Mouse (Mus musculus) CH12.LX (cell line): Measurements from ENCODE around the gene Slc38a2. TPM values are rescaled to one million over a fixed set of nuclear protein-coding genes. Genes with fewer than 3 reads are reported as not detected.
A peak's percentile ranks its signal among the peaks of the same experiment; 100 is the strongest.

ENCODE experiments used
- DNase-seq: peaks from one replicate; pipeline ENCODE4 v3.0.0-alpha.2; 2013; ENCODE audit errors: extremely low read depth
- H3K27ac ChIP-seq: 2 replicates; pipeline ENCODE4 v1.5.1; 2012; ENCODE audit warnings: low read depth, mild to moderate bottlenecking, control low read depth, moderate library complexity; ENCODE audit not compliant: insufficient read depth
- H3K27me3 ChIP-seq: replicated peaks from 2 replicates; pipeline ENCODE3; 2012; ENCODE audit warnings: inconsistent platforms
- H3K36me3 ChIP-seq, 2 experiments: replicated peaks in 1 of 2; 2 replicates each; pipeline versions ENCODE3 to v1.6.1; 2012; ENCODE audit warnings: inconsistent platforms in 1 of 2, low read length in 1 of 2, mild to moderate bottlenecking in 1 of 2, mixed read lengths in 1 of 2, moderate library complexity in 1 of 2; ENCODE audit not compliant: control insufficient read depth in 1 of 2, insufficient read depth in 1 of 2
- H3K4me1 ChIP-seq, 2 experiments: 2 replicates each; pipeline ENCODE4 v1.6.1; 2012; ENCODE audit warnings: inconsistent platforms in 1 of 2, moderate library complexity in 1 of 2; ENCODE audit not compliant: insufficient read depth in 2 of 2, control insufficient read depth in 1 of 2
- H3K4me2 ChIP-seq: 2 replicates; pipeline ENCODE4 v1.6.1; 2012; ENCODE audit warnings: low read depth, mild to moderate bottlenecking, control low read depth; ENCODE audit not compliant: poor library complexity, insufficient read depth, severe bottlenecking
- H3K4me3 ChIP-seq, 3 experiments: fragments of 150-350 bp in 1 of 3; sonication (generic) in 1 of 3; replicated peaks in 1 of 3; 2 replicates each; pipeline versions ENCODE3 to v1.5.1; 2011 to 2012; ENCODE audit warnings: low read depth in 2 of 3, low read length in 2 of 3, mild to moderate bottlenecking in 2 of 3, moderate library complexity in 2 of 3, control low read depth in 1 of 3, improper control_type of control experiment in 1 of 3, inconsistent platforms in 1 of 3, mixed read lengths in 1 of 3; ENCODE audit not compliant: poor library complexity in 1 of 3
- H3K79me2 ChIP-seq: replicated peaks from 2 replicates; pipeline ENCODE4 v1.6.1; 2012; ENCODE audit warnings: mild to moderate bottlenecking, moderate library complexity; ENCODE audit not compliant: control insufficient read depth, poor library complexity, insufficient read depth, severe bottlenecking; ENCODE audit errors: extremely low read depth
- H3K9ac ChIP-seq: 2 replicates; pipeline ENCODE4 v1.6.1; 2012; ENCODE audit warnings: low read depth, mild to moderate bottlenecking, control low read depth, moderate library complexity; ENCODE audit not compliant: insufficient read depth
- H3K9me3 ChIP-seq: replicated peaks from 2 replicates; pipeline ENCODE3; 2012; ENCODE audit warnings: low read length, inconsistent platforms, mixed read lengths
- BHLHE40 ChIP-seq: IDR thresholded peaks from 2 replicates; pipeline ENCODE4 v1.6.1; 2011; ENCODE audit warnings: mild to moderate bottlenecking, low read depth, low read length, improper control_type of control experiment
- CHD1 ChIP-seq: IDR thresholded peaks from 2 replicates; pipeline ENCODE4 v1.6.1; 2012; ENCODE audit warnings: low read depth, low read length, improper control_type of control experiment, inconsistent platforms
- CHD2 ChIP-seq: IDR thresholded peaks from 2 replicates; pipeline ENCODE4 v1.6.1; 2011; ENCODE audit warnings: low read length, improper control_type of control experiment
- GABPA ChIP-seq: IDR thresholded peaks from 2 replicates; pipeline ENCODE4 v1.6.1; 2012; ENCODE audit warnings: low read depth, low read length, improper control_type of control experiment, inconsistent platforms; ENCODE audit not compliant: insufficient replicate concordance
- HCFC1 ChIP-seq: IDR thresholded peaks from 2 replicates; pipeline ENCODE4 v1.6.1; 2012; ENCODE audit warnings: low read depth, mild to moderate bottlenecking, inconsistent platforms, low read length, improper control_type of control experiment
- IRF4 ChIP-seq: IDR thresholded peaks from 2 replicates; pipeline ENCODE4 v1.6.1; 2014; ENCODE audit warnings: low read depth, mild to moderate bottlenecking, inconsistent platforms, low read length, improper control_type of control experiment
- JUN ChIP-seq: IDR thresholded peaks from 2 replicates; pipeline ENCODE4 v1.6.1; 2011; ENCODE audit warnings: low read depth, mild to moderate bottlenecking, low read length, improper control_type of control experiment, moderate library complexity; ENCODE audit not compliant: insufficient read depth
- MAFK ChIP-seq: IDR thresholded peaks from 2 replicates; pipeline ENCODE4 v1.6.1; 2011; ENCODE audit warnings: low read length, improper control_type of control experiment; ENCODE audit not compliant: insufficient replicate concordance
- NELFE ChIP-seq: IDR thresholded peaks from 2 replicates; pipeline ENCODE4 v1.6.1; 2011; ENCODE audit warnings: low read depth, low read length, improper control_type of control experiment
- NRF1 ChIP-seq: IDR thresholded peaks from 2 replicates; pipeline ENCODE4 v1.6.1; 2014; ENCODE audit warnings: low read depth, mild to moderate bottlenecking, inconsistent platforms, low read length, improper control_type of control experiment, moderate library complexity
- POLR2A ChIP-seq: IDR thresholded peaks from 2 replicates; pipeline ENCODE4 v1.6.1; 2011; ENCODE audit warnings: low read depth, mild to moderate bottlenecking, improper control_type of control experiment, low read length
- RAD21 ChIP-seq: IDR thresholded peaks from 2 replicates; pipeline ENCODE4 v1.6.1; 2011; ENCODE audit warnings: low read depth, mild to moderate bottlenecking, low read length, improper control_type of control experiment, moderate library complexity
- RCOR1 ChIP-seq: conservative IDR thresholded peaks from 2 replicates; pipeline ENCODE4 v1.6.1; 2012; ENCODE audit warnings: low read depth, mild to moderate bottlenecking, inconsistent platforms, low read length, improper control_type of control experiment
- SIN3A ChIP-seq: IDR thresholded peaks from 2 replicates; pipeline ENCODE4 v1.6.1; 2012; ENCODE audit warnings: low read length, improper control_type of control experiment, inconsistent platforms
- UBTF ChIP-seq: IDR thresholded peaks from 2 replicates; pipeline ENCODE4 v1.6.1; 2012; ENCODE audit warnings: low read depth, mild to moderate bottlenecking, inconsistent platforms, low read length, improper control_type of control experiment, moderate library complexity
- USF2 ChIP-seq: conservative IDR thresholded peaks from 2 replicates; pipeline ENCODE4 v1.6.1; 2011; ENCODE audit warnings: low read depth, low read length, improper control_type of control experiment
- ZMIZ1 ChIP-seq: IDR thresholded peaks from 2 replicates; pipeline ENCODE4 v1.6.1; 2012; ENCODE audit warnings: low read depth, mild to moderate bottlenecking, inconsistent platforms, low read length, improper control_type of control experiment
- ZNF384 ChIP-seq: IDR thresholded peaks from 2 replicates; pipeline ENCODE4 v1.6.1; 2012; ENCODE audit warnings: low read depth, low read length, improper control_type of control experiment, inconsistent platforms
- dilution Hi-C: fragments of 300-500 bp; cut with MboI; formaldehyde crosslinking; loops from 2 replicates; pipeline ENCODE4 v1.14.3; 2020; ENCODE audit warnings: low sequenced_read_pairs; ENCODE audit not compliant: extremely low pct_unique_long_range_greater_than_20kb, extremely low pct_ligation_motif_present
- in situ Hi-C: fragments of 300-500 bp; cut with MboI; formaldehyde crosslinking; loops from 3 replicates; pipeline ENCODE4 v1.14.3; 2019; ENCODE audit warnings: low sequenced_read_pairs, low pct_ligation_motif_present, low pct_unique_long_range_greater_than_20kb, mixed read lengths
- polyA plus RNA-seq: library from polyadenylated mRNA; unstranded; fragments of >175 nt; gene quantifications from 2 replicates; pipeline ENCODE4 v1.2.1, GENCODE M21; 2012; ENCODE audit warnings: low read depth; ENCODE audit not compliant: insufficient read length
- total RNA-seq, 2 experiments: library from RNA; depleted of rRNA; stranded (reverse); fragments of 300-350 nt in 1 of 2; fragments of >200 nt in 1 of 2; gene quantifications; 2 replicates each; pipeline ENCODE4 v1.2.3; 2012 to 2014

Gene Slc38a2
- total and polyA plus RNA-seq, 3 experiments: 41.4 to 70.5 (median 59.3) TPM

DNA sequence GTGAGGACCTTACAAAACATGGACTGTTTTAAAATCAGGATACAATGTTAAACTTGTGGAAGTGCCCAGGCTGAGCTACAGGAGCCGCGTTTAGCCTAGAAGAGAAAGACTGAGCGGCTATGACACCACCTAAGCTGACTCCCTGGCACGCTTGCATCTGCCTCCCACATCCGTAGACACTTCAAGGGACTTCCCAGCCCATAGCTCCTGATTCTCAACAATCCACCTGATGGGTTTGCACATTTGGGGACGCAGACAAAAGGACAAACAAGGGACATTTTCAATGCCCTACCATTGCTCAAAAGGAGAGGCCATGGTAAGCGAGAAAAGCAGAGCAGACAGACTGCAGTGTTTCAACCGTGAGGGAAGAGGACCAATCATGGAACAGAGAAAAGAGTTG lies 59.9 kb downstream of the Slc38a2 start:
- Histone ChIP-seq H3K9me3 (peaks cover 8% of the 10 kb centered on the region), H3K4me1 (peaks cover 6 to 26% of the 10 kb centered on the region in 2 experiments; a peak in 3 of 4 replicates), H3K27me3 (no peaks in the 10 kb centered on the region), H3K4me3 (peak overlapping the region; percentile 45 to 92 (median 90)), H3K79me2 (peaks cover 64% of the 10 kb centered on the region), H3K4me2 (peak overlapping the region; percentile 95), H3K9ac (peak overlapping the region; percentile 97; the same call in 1 of the 2 replicates), H3K27ac (peak overlapping the region; percentile 54), H3K36me3 (peaks cover 8 to 32% of the 10 kb centered on the region in 2 experiments)
- dilution Hi-C loops: no loop called here
- TF ChIP-seq USF2 (no peak), ZNF384 (0 out of 2 replicates have a peak, but pooled peaks have one; percentile 12), RAD21 (no peak), POLR2A (no peak), CHD2 (no peak), MAFK (no peak), JUN (no peak), UBTF (no peak), SIN3A (no peak), GABPA (no peak), HCFC1 (no peak), ZMIZ1 (no peak), BHLHE40 (peak; percentile 66), NELFE (no peak)
- in situ Hi-C loops: no loop called here
- peak; percentile 34 for DNase-seq

DNA sequence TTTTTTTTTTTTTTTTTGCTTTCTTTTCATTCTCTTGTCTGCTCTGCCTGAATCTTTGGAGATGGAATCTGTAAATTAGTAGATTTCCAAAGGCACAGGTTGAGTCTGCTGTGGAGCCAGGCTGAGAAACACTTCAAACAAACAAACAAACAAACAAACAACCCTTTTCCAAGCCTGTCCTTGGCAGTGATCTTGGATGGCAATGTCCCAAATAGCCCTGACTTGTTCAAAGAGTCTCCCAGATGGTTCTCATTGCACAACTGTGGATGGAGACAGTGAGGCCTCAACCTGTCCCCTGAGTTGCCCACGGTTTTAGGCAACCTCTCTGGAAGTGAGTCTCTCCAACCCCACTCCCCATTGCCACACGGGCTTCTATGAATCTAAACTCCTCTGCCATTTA lies 60.9 kb downstream of the Slc38a2 start:
- H3K4me2 ChIP-seq: peak overlapping the region; percentile 95
- DNase-seq: no peak
- H3K79me2 ChIP-seq: peaks cover 72% of the 10 kb centered on the region
- no peak overlapping the region for H3K27ac ChIP-seq
- in situ Hi-C loops: no loop called here
- H3K4me3 ChIP-seq: peak overlapping the region; percentile 39 to 92 (median 90)
- H3K9me3 ChIP-seq: peaks cover 12% of the 10 kb centered on the region
- H3K9ac ChIP-seq: peak overlapping the region; percentile 97; the same call in 1 of the 2 replicates
- H3K4me1 ChIP-seq: peaks cover 6 to 23% of the 10 kb centered on the region in 2 experiments; a peak in 3 of 4 replicates
- no peaks in the 10 kb centered on the region for H3K27me3 ChIP-seq
- dilution Hi-C loops: no loop called here
- TF ChIP-seq MAFK (no peak), IRF4 (no peak), CHD1 (0 out of 2 replicates have a peak, but pooled peaks have one; percentile 29), RCOR1 (no peak), NRF1 (no peak)
- H3K36me3 ChIP-seq: peaks cover 11 to 40% of the 10 kb centered on the region in 2 experiments
